Comparison of ENCODE assay signal across 7 mouse cellular contexts in genomic region chr7:113766498-113766941, GRCm38 (mm10). TPM values are rescaled to one million over a fixed set of nuclear protein-coding genes. Genes with fewer than 3 reads are reported as not detected.
DNase-seq lines count a peak whose midpoint lies in the region; ATAC-seq lines count a peak whose summit lies in the region.

No protein-coding gene starts in this region.

- peaks cover 29% of the 10 kb centered on the region; the same call in 1 of the 2 replicates for H3K4me1 ChIP-seq in heart, embryonic 11.5 days (ENCODE audit: control insufficient read depth, insufficient read depth, low read length)
- H3K4me1 ChIP-seq in limb, embryonic 11.5 days (ENCODE audit: control insufficient read depth, insufficient read depth, low read length) = peaks cover 7% of the 10 kb centered on the region; the same call in 1 of the 2 replicates
- peaks cover 17% of the 10 kb centered on the region for H3K4me1 ChIP-seq in neural tube, embryonic 14.5 days (ENCODE audit: control insufficient read depth, insufficient read depth, low read length)

- H3K27me3 ChIP-seq in heart, embryonic 11.5 days (ENCODE audit: control insufficient read depth, insufficient read depth, low read length) = no peaks in the 10 kb centered on the region
- peaks cover 23% of the 10 kb centered on the region for H3K27me3 ChIP-seq in limb, embryonic 11.5 days (ENCODE audit: control insufficient read depth, insufficient read depth, low read length)
- peaks cover 14% of the 10 kb centered on the region for H3K27me3 ChIP-seq in neural tube, embryonic 14.5 days (ENCODE audit: control insufficient read depth, insufficient read depth, low read length)

- peak overlapping the region; percentile 80 for H3K9ac ChIP-seq in heart, embryonic 11.5 days (ENCODE audit: low read depth, low read length)
- peak overlapping the region; percentile 53 for H3K9ac ChIP-seq in limb, embryonic 11.5 days (ENCODE audit: low read length)
- H3K9ac ChIP-seq in neural tube, embryonic 14.5 days (replicated peaks; ENCODE audit: low read depth, low read length) = peak overlapping the region; percentile 67

- WGBS in heart, embryonic 11.5 days (ENCODE audit: insufficient replicate concordance) = 1% methylated on average over 27 of the region's 27 CpGs
- WGBS in limb, embryonic 11.5 days = under 1% methylated on average over 27 of the region's 27 CpGs
- under 1% methylated on average over 27 of the region's 27 CpGs for WGBS in neural tube, embryonic 14.5 days

- peak overlapping the region; percentile 77 for H3K27ac ChIP-seq in heart, embryonic 11.5 days (ENCODE audit: low read depth, low read length)
- H3K27ac ChIP-seq in limb, embryonic 11.5 days (replicated peaks; ENCODE audit: low read depth, low read length) = no peak overlapping the region
- peak overlapping the region; percentile 66 for H3K27ac ChIP-seq in neural tube, embryonic 14.5 days (ENCODE audit: low read depth, low read length)

- peak overlapping the region; percentile 57 for H3K4me3 ChIP-seq in heart, embryonic 11.5 days (ENCODE audit: low read depth, low read length)
- H3K4me3 ChIP-seq in limb, embryonic 11.5 days (ENCODE audit: low read depth, low read length) = peak overlapping the region; percentile 48
- peak overlapping the region; percentile 58 for H3K4me3 ChIP-seq in neural tube, embryonic 14.5 days (ENCODE audit: low read depth, low read length)

- peak overlapping the region; percentile 71 for H3K4me2 ChIP-seq in heart, embryonic 11.5 days
- H3K4me2 ChIP-seq in limb, embryonic 11.5 days (ENCODE audit: low read depth, severe bottlenecking) = peak overlapping the region; percentile 99
- peak overlapping the region; percentile 99 for H3K4me2 ChIP-seq in neural tube, embryonic 14.5 days (ENCODE audit: low read depth, low read length)

- peak; percentile 60; the same call in 1 of the 2 replicates for ATAC-seq in heart, embryonic 11.5 days (replicated peaks; ENCODE audit: insufficient number of reproducible peaks, low FRiP score, low TSS enrichment)
- ATAC-seq in limb, embryonic 11.5 days (ENCODE audit: insufficient number of reproducible peaks, low FRiP score, low TSS enrichment, low read depth) = peak; percentile 33; the same call in 1 of the 2 replicates
- ATAC-seq in neural tube, embryonic 14.5 days (ENCODE audit: low read depth) = peak; percentile 61
- no peak for ATAC-seq in monocyte, adult 5-6 weeks (replicated peaks; ENCODE audit: insufficient number of reproducible peaks, low FRiP score, low TSS enrichment, poor library complexity, severe bottlenecking)

- H3K9me3 ChIP-seq in heart, embryonic 11.5 days (replicated peaks; ENCODE audit: control insufficient read depth, low read length) = no peaks in the 10 kb centered on the region
- H3K9me3 ChIP-seq in limb, embryonic 11.5 days (ENCODE audit: control insufficient read depth, low read length) = no peaks in the 10 kb centered on the region
- H3K9me3 ChIP-seq in neural tube, embryonic 14.5 days (ENCODE audit: control insufficient read depth, low read length) = peaks cover 5% of the 10 kb centered on the region; the same call in 1 of the 2 replicates

- H3K36me3 ChIP-seq in heart, embryonic 11.5 days (ENCODE audit: control insufficient read depth, insufficient read depth, low read length) = no peaks in the 10 kb centered on the region
- no peaks in the 10 kb centered on the region for H3K36me3 ChIP-seq in limb, embryonic 11.5 days (ENCODE audit: control insufficient read depth, insufficient read depth, low read length)
- no peaks in the 10 kb centered on the region for H3K36me3 ChIP-seq in neural tube, embryonic 14.5 days (ENCODE audit: control insufficient read depth, insufficient read depth, low read length)

- peak; percentile 14 for DNase-seq in ovary, postnatal 36 days (ENCODE audit: low spot score)
- DNase-seq in ovary, postnatal 10 days (ENCODE audit: low spot score) = no peak
- DNase-seq in cerebellum, postnatal 10 days = peak; percentile 58 to 68
- DNase-seq in limb, embryonic 11.5 days (ENCODE audit: low spot score) = peak; percentile 53

RNA-seq across cellular contexts. Expression of gene Spon1, which starts 0.7 kb away (rescaled TPM):
- polyA plus RNA-seq in heart, embryonic 11.5 days (2014; fragmentation: Nextera tagmentation; extraction: Ambion mirVana) = 79.7 and 100 TPM in 2 replicates
- polyA plus RNA-seq in limb, embryonic 11.5 days (2014; fragmentation: Nextera tagmentation; extraction: Ambion mirVana) = 3.8 and 4.0 TPM in 2 replicates
- 81.7 and 95.0 TPM in 2 replicates for polyA plus RNA-seq in neural tube, embryonic 14.5 days (2014; fragmentation: Nextera tagmentation; extraction: Ambion mirVana)
- total RNA-seq in monocyte, adult 5-6 weeks (2017) = 0.10 to 0.11 TPM in 2 of 3 replicates, not detected in the other

Comparison
In these comparisons a context has a peak if more than half of its experiments do, and no peak if none do; other contexts are left out.
1. RNA of gene Spon1, which starts 0.7 kb away (polyA plus RNA-seq): 81.7 to 95.0 TPM in neural tube, embryonic 14.5 days and 79.7 to 100 TPM in heart, embryonic 11.5 days; 3.8 to 4.0 TPM in limb, embryonic 11.5 days; every median in the first group is over 10 times any median in the second.
2. Peak in every context shown above with its lines, with median percentiles within 50 percentile points of each other: H3K4me2 ChIP-seq, H3K4me3 ChIP-seq and H3K9ac ChIP-seq.